ENCODE assay signal across 8 mouse cellular contexts in the genomic region with DNA sequence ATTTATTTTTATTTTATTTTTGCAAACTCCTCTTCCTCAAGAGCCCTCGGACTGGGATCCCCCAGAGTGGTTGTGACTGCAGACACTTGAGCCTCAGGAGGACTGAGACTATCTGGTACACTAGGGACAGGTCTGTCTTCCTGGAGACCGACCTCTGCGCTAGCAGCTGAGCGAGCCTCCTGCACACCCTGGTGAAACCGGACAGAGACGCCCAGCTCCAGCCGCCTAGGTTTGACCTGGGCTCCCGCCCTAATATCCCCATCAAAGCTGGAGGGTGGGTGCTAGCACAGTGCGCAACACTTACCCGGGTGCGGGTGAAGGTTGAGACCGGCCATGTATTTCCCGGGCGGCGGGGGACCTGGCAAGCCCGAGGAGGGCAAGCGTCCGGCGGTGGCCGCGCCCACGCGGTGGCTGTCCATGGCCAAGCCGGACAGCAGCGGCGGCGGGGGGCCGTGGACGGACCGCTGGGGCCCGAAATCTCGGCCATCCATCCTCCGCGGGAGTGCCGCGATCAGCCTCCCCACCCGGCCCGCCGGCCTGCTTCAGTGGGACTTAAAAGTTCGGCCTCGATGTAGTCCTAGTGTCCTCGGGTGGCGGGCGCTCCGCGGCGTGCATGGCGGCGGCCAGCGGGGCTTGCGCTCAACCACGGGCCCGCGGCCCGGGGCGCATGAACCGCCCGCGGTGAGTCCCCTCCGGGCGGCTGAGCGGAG. TPM values are rescaled to one million over a fixed set of nuclear protein-coding genes. Genes with fewer than 3 reads are reported as not detected.
DNase-seq lines count a peak whose midpoint lies in the region; ATAC-seq lines count a peak whose summit lies in the region.

No protein-coding gene starts in this region.

- H3K4me2 ChIP-seq in liver, embryonic 16.5 days (ENCODE audit: low read depth, low read length) = peak overlapping the region; percentile 68
- H3K4me2 ChIP-seq in neural tube, embryonic 15.5 days = peak overlapping the region; percentile 96

- peaks cover 93% of the 10 kb centered on the region for H3K27me3 ChIP-seq in liver, embryonic 16.5 days (ENCODE audit: control insufficient read depth, insufficient read depth, low read depth, low read length)
- H3K27me3 ChIP-seq in neural tube, embryonic 15.5 days (replicated peaks) = no peaks in the 10 kb centered on the region

- H3K9me3 ChIP-seq in liver, embryonic 16.5 days (replicated peaks; ENCODE audit: control insufficient read depth, low read length) = no peaks in the 10 kb centered on the region
- no peaks in the 10 kb centered on the region for H3K9me3 ChIP-seq in neural tube, embryonic 15.5 days (replicated peaks)

- H3K4me3 ChIP-seq in liver, embryonic 16.5 days (ENCODE audit: low read depth, low read length) = peak overlapping the region; percentile 66
- H3K4me3 ChIP-seq in neural tube, embryonic 15.5 days (replicated peaks) = peak overlapping the region; percentile 92

- under 1% methylated on average over 62 of the region's 62 CpGs for WGBS in liver, embryonic 16.5 days (ENCODE audit: insufficient replicate concordance)
- under 1% methylated on average over 58 of the region's 62 CpGs for WGBS in neural tube, embryonic 15.5 days

- ATAC-seq in inflammation-experienced regulatory T-cells, adult 6 months = peak; percentile 42
- ATAC-seq in liver, embryonic 16.5 days (ENCODE audit: low read depth) = no peak
- ATAC-seq in neural tube, embryonic 15.5 days (ENCODE audit: low FRiP score) = no peak

- peak; percentile 40 for DNase-seq in ovary, postnatal 10 days (ENCODE audit: low spot score)
- no peak for DNase-seq in ovary, adult 18-20 months (ENCODE audit: low spot score)
- DNase-seq in cerebellum, adult 9-10 months = peak; percentile 69
- peak; percentile 51 for DNase-seq in gastrocnemius, postnatal 25 days
- DNase-seq in frontal cortex, adult 2 months (ENCODE audit: extremely low spot score in 1 of 2, low spot score in 1 of 2) = no peak

- no peaks in the 10 kb centered on the region for H3K36me3 ChIP-seq in liver, embryonic 16.5 days (ENCODE audit: control insufficient read depth, insufficient read depth)
- no peaks in the 10 kb centered on the region for H3K36me3 ChIP-seq in neural tube, embryonic 15.5 days

- peak overlapping the region; percentile 67 for H3K9ac ChIP-seq in liver, embryonic 16.5 days (ENCODE audit: low read depth, low read length)
- peak overlapping the region; percentile 100 for H3K9ac ChIP-seq in neural tube, embryonic 15.5 days (replicated peaks)

- H3K27ac ChIP-seq in liver, embryonic 16.5 days (ENCODE audit: low read length) = peak overlapping the region; percentile 67
- peak overlapping the region; percentile 100 for H3K27ac ChIP-seq in neural tube, embryonic 15.5 days (replicated peaks)

- peaks cover 22% of the 10 kb centered on the region for H3K4me1 ChIP-seq in liver, embryonic 16.5 days (ENCODE audit: control insufficient read depth, low read depth, low read length)
- H3K4me1 ChIP-seq in neural tube, embryonic 15.5 days = peaks cover 37% of the 10 kb centered on the region

RNA-seq across cellular contexts. Expression of a gene that starts 2.6 kb away (rescaled TPM):
- 10 to 100 TPM; 25.2 to 31.6 TPM for total RNA-seq in gastrocnemius, postnatal 25 days (2021)
- polyA plus RNA-seq in inflammation-experienced regulatory T-cells, adult 6 months (2017; shearing (Covaris generic)) = 1 to 10 TPM; 1.6 to 4.4 (median 2.9) TPM
- polyA plus RNA-seq in liver, embryonic 16.5 days (2015; fragmentation: Nextera tagmentation; extraction: Ambion mirVana) = 2.6 and 3.4 TPM in 2 replicates
- polyA plus RNA-seq in neural tube, embryonic 15.5 days (2015; fragmentation: Nextera tagmentation; extraction: Ambion mirVana) = 22.5 and 26.0 TPM in 2 replicates
- polyA plus RNA-seq in frontal cortex, adult 2 months (2012; rRNA removed) = 38.1 and 38.2 TPM in 2 replicates

Comparison
In these comparisons a context has a peak if more than half of its experiments do, and no peak if none do; other contexts are left out.
1. DNase-seq: peak in ovary, postnatal 10 days (single experiment), cerebellum, adult 9-10 months (single experiment) and gastrocnemius, postnatal 25 days (single experiment); none in ovary, adult 18-20 months (single experiment) and frontal cortex, adult 2 months (0 of 2).